Mouse (Mus musculus): ENCODE data around the gene Ces2b. TPM values are rescaled to one million over a fixed set of nuclear protein-coding genes. Genes with fewer than 3 reads are reported as not detected.

Gene Ces2b
- polyA plus RNA-seq, 1 experiment from 2014 or later, result not detected

Other genes with a start within 250 kb of the Ces2b start
- gene Pdp2, start 240.1 kb upstream of the Ces2b start, polyA plus RNA-seq (2015; fragmentation: Nextera tagmentation; extraction: Ambion mirVana), result 6.2 and 6.7 TPM in 2 replicates
- gene Cdh16, start 207.2 kb upstream of the Ces2b start, polyA plus RNA-seq (2015; fragmentation: Nextera tagmentation; extraction: Ambion mirVana), result 20.1 and 25.9 TPM in 2 replicates
- 289 and 293 TPM in 2 replicates for gene Rrad, start 200.2 kb upstream of the Ces2b start, polyA plus RNA-seq (2015; fragmentation: Nextera tagmentation; extraction: Ambion mirVana)
- 171 and 196 TPM in 2 replicates for gene Ciao2b, start 189.6 kb upstream of the Ces2b start, polyA plus RNA-seq (2015; fragmentation: Nextera tagmentation; extraction: Ambion mirVana)
- gene Ces2a, start 97.6 kb upstream of the Ces2b start, polyA plus RNA-seq (2015; fragmentation: Nextera tagmentation; extraction: Ambion mirVana), result 0.66 TPM in 1 of 2 replicates, not detected in the other
- gene Ces2c, start 15.5 kb downstream of the Ces2b start, polyA plus RNA-seq (2015; fragmentation: Nextera tagmentation; extraction: Ambion mirVana), result 0.54 TPM in 1 of 2 replicates, not detected in the other
- gene Ces2e, start 94.7 kb downstream of the Ces2b start, polyA plus RNA-seq (2015; fragmentation: Nextera tagmentation; extraction: Ambion mirVana), result 0.11 and 0.80 TPM in 2 replicates
- gene Ces2f, start 115.8 kb downstream of the Ces2b start, polyA plus RNA-seq (2015; fragmentation: Nextera tagmentation; extraction: Ambion mirVana), result 0.13 TPM in 1 of 2 replicates, not detected in the other
- gene Ces2g, start 130.1 kb downstream of the Ces2b start, polyA plus RNA-seq (2015; fragmentation: Nextera tagmentation; extraction: Ambion mirVana), result 2.5 and 3.0 TPM in 2 replicates
- gene Ces2h, start 169.3 kb downstream of the Ces2b start, polyA plus RNA-seq (2015; fragmentation: Nextera tagmentation; extraction: Ambion mirVana), result not detected in 2 replicates
- not detected in 2 replicates for gene Ces3a, start 217.0 kb downstream of the Ces2b start, polyA plus RNA-seq (2015; fragmentation: Nextera tagmentation; extraction: Ambion mirVana)

Data from heart, embryonic 16.5 days (tissue).